Mouse (Mus musculus): ENCODE measurements around the gene Actn4.

DNA sequence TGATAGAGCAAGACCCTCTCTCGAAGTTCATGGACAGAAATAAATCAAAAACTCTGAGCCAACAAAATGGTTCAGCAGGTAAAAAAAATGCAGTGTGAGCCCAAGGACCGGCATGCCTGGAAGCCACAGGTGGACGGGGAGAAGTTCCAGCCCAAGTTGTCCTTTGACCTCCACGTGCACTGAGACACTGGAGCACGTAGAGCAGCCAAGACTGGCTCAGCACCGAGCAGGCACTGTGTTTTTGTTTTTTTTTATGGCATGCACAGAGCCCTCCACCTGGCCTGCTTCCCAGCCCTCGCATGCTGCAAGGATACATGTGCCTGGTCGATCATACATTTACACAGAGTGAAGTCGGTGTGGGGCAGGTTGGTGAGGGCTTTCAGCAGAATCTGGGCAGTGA is 15.4 kb upstream of the Actn4 start:
- TF ChIP-seq CTCF (IDR thresholded peaks at IDR 0.05; ENCODE audit: low read depth): no peak
- TF ChIP-seq EP300 (IDR thresholded peaks at IDR 0.05; ENCODE audit: low read depth): no peak

All from heart, postnatal 0 days (tissue).